Mouse (Mus musculus) retina, postnatal 7 days (tissue): ENCODE data around the gene Pebp1.

ENCODE experiments used
- DNase-seq: peaks from one replicate; pipeline ENCODE4 v3.0.0-alpha.2; 2012; ENCODE audit warnings: low read depth, low spot score

The Pebp1 gene

DNA sequence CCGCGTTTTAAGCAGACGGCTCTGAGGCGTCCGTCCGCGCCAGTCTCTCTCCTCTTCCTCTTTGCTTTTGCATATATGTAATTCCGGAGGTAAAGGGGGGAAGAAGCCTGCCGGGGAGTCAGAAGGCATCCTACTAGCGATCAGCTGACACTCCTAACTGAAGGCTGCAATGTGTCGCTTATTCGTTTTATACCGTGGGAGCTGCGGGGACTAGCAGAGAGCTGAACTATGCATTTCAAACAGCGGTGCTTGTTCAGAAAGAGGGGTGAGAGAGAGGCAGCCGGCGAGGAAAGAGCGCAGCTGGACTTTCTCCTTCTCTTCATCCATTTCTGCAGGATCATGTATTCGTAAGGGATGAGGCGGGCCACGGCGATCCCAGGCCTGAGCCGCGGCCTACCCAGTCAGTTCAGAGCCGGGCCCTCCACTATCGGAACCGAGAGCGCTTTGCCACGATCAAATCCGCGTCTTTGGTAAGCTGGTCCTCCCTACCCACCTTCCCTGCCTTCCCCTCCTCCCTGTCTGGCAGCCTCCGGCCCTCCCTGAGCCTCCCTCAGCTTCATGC lies 46.6 kb downstream of the Pebp1 start:
- no peak for DNase-seq

DNA sequence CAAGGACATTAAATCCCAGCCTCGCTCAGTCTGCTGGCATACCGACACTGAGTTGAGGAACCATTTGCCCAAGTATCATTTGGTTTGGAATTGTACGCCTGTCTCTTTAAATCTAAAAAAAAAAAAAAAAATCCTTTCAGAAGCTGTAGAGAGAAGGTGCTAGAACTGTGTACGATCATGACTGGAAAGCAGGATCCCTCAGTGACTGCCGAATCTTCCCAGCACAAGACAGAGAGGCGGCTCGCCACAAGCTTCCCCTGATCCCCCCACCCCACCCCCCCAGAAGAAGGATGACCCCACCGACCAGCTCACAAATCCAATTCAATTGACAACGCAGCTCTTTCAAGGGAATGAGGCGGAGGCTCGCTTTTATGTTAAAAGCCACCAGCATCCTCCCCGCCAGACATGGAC lies 47.1 kb downstream of the Pebp1 start:
- no peak for DNase-seq

DNA sequence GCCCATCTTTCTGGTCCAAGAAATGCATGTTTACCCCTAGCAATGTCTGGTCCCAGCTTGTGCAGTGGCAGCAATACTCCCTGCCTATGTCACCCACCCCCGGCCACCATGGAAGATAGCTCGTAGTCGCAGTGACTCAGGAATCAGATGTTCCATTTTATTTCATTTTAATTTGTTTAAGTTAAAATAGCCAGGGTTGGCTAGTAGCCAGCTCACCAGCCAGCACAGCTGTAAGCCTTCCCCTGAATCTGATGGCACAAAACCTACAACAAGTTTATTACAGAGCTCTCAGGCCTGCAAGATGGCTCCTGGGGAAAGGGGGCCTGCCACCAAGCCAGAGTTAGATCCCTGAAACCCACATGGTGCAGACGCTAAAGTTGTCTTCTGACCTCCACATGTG lies 48.3 kb downstream of the Pebp1 start:
- no peak for DNase-seq

DNA sequence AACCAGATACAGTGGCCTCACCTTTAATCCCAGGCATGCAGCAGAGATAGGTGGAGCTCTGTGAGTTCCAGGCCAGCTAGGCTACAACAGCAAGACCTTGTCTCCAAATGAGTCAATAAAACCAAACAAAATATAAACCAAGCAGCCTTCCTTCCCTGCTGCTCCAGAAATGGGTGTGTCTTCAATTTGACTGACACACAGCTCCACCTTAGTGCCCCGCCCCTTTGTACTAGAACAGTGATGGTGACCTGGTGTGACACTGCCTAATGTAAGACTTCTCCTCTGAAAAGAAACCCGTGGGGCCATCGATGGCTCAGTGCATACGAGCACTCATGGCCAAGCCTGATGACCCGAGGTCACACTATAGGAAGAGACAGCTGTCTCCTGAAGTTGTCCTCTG lies 50.9 kb downstream of the Pebp1 start:
- DNase-seq: no peak
